Mouse (Mus musculus): ENCODE results near the gene Fam171a1. TPM values are rescaled to one million over a fixed set of nuclear protein-coding genes. Genes with fewer than 3 reads are reported as not detected.
"Not testable (repeated sequence)": the region's sequence is repeated elsewhere in the genome, so short reads cannot be mapped to it uniquely, and the experiment has no call there.

Gene Fam171a1
- polyA plus RNA-seq, 1 experiment from 2014 or later = 44.5 TPM

GRCm38 (mm10) chr2:3172656-3173055 lies 58.6 kb downstream of the Fam171a1 start:
- 74% methylated on average over 3 of the region's 3 CpGs for WGBS
- Histone ChIP-seq H3K9ac (replicated peaks; ENCODE audit: low read depth, low read length) (no peak overlapping the region), H3K27me3 (ENCODE audit: control insufficient read depth, insufficient read depth, low read length) (no peaks in the 10 kb centered on the region), H3K4me2 (ENCODE audit: low read depth, low read length) (no peak overlapping the region), H3K4me1 (ENCODE audit: control insufficient read depth, insufficient read depth, low read length) (peaks cover 24% of the 10 kb centered on the region), H3K9me3 (ENCODE audit: control insufficient read depth, low read length) (no peaks in the 10 kb centered on the region), H3K36me3 (ENCODE audit: control insufficient read depth, insufficient read depth, low read length) (no peaks in the 10 kb centered on the region), H3K27ac (ENCODE audit: low read depth, low read length) (no peak overlapping the region), H3K4me3 (ENCODE audit: low read depth, low read length) (no peak overlapping the region)
- ATAC-seq (ENCODE audit: low read depth) = no peak

GRCm38 (mm10) chr2:3174890-3175289 lies 60.9 kb downstream of the Fam171a1 start:
- ATAC-seq (ENCODE audit: low read depth) = no peak
- Histone ChIP-seq H3K4me3 (ENCODE audit: low read depth, low read length) (no peak overlapping the region), H3K4me1 (ENCODE audit: control insufficient read depth, insufficient read depth, low read length) (peaks cover 8% of the 10 kb centered on the region; the same call in 1 of the 2 replicates), H3K27ac (ENCODE audit: low read depth, low read length) (no peak overlapping the region), H3K4me2 (ENCODE audit: low read depth, low read length) (no peak overlapping the region), H3K36me3 (ENCODE audit: control insufficient read depth, insufficient read depth, low read length) (no peaks in the 10 kb centered on the region), H3K9ac (replicated peaks; ENCODE audit: low read depth, low read length) (no peak overlapping the region), H3K9me3 (ENCODE audit: control insufficient read depth, low read length) (no peaks in the 10 kb centered on the region), H3K27me3 (ENCODE audit: control insufficient read depth, insufficient read depth, low read length) (no peaks in the 10 kb centered on the region)
- 96% methylated on average over 5 of the region's 5 CpGs for WGBS

GRCm38 (mm10) chr2:3175988-3176387 lies 62.0 kb downstream of the Fam171a1 start:
- H3K9ac ChIP-seq (replicated peaks; ENCODE audit: low read depth, low read length); H3K36me3 ChIP-seq (ENCODE audit: control insufficient read depth, insufficient read depth, low read length); H3K4me1 ChIP-seq (ENCODE audit: control insufficient read depth, insufficient read depth, low read length); H3K27ac ChIP-seq (ENCODE audit: low read depth, low read length); H3K4me2 ChIP-seq (ENCODE audit: low read depth, low read length); H3K27me3 ChIP-seq (ENCODE audit: control insufficient read depth, insufficient read depth, low read length); H3K4me3 ChIP-seq (ENCODE audit: low read depth, low read length); H3K9me3 ChIP-seq (ENCODE audit: control insufficient read depth, low read length); ATAC-seq (ENCODE audit: low read depth): not testable (repeated sequence)
- 96% methylated on average over 4 of the region's 4 CpGs for WGBS

- H3K4me1 ChIP-seq (ENCODE audit: control insufficient read depth, insufficient read depth, low read length) = no peaks in the 10 kb centered on the region
- no peaks in the 10 kb centered on the region for H3K27me3 ChIP-seq (ENCODE audit: control insufficient read depth, insufficient read depth, low read length)
- no peak overlapping the region for H3K4me3 ChIP-seq (ENCODE audit: low read depth, low read length)
- 82% methylated on average over 3 of the region's 3 CpGs for WGBS
- H3K9ac ChIP-seq (replicated peaks; ENCODE audit: low read depth, low read length) = no peak overlapping the region
- no peaks in the 10 kb centered on the region for H3K9me3 ChIP-seq (ENCODE audit: control insufficient read depth, low read length)
- no peaks in the 10 kb centered on the region for H3K36me3 ChIP-seq (ENCODE audit: control insufficient read depth, insufficient read depth, low read length)
- H3K4me2 ChIP-seq (ENCODE audit: low read depth, low read length) = no peak overlapping the region
- ATAC-seq (ENCODE audit: low read depth) = no peak
- no peak overlapping the region for H3K27ac ChIP-seq (ENCODE audit: low read depth, low read length)
Measured at GRCm38 (mm10) chr2:3176751-3177150, 62.7 kb downstream of the Fam171a1 start.

GRCm38 (mm10) chr2:3180550-3180949 lies 66.5 kb downstream of the Fam171a1 start:
- H3K4me1 ChIP-seq (ENCODE audit: control insufficient read depth, insufficient read depth, low read length) = 0 out of 2 replicates have a peak, but pooled peaks cover 2% of the 10 kb centered on the region
- no peak overlapping the region for H3K9ac ChIP-seq (replicated peaks; ENCODE audit: low read depth, low read length)
- no peaks in the 10 kb centered on the region for H3K27me3 ChIP-seq (ENCODE audit: control insufficient read depth, insufficient read depth, low read length)
- no peak overlapping the region for H3K4me3 ChIP-seq (ENCODE audit: low read depth, low read length)
- ATAC-seq (ENCODE audit: low read depth) = no peak
- no peaks in the 10 kb centered on the region for H3K9me3 ChIP-seq (ENCODE audit: control insufficient read depth, low read length)
- no peak overlapping the region for H3K27ac ChIP-seq (ENCODE audit: low read depth, low read length)
- no peak overlapping the region for H3K4me2 ChIP-seq (ENCODE audit: low read depth, low read length)
- no peaks in the 10 kb centered on the region for H3K36me3 ChIP-seq (ENCODE audit: control insufficient read depth, insufficient read depth, low read length)
- 55% methylated on average over 4 of the region's 4 CpGs for WGBS

- Histone ChIP-seq H3K4me2 (ENCODE audit: low read depth, low read length) (no peak overlapping the region), H3K27ac (ENCODE audit: low read depth, low read length) (no peak overlapping the region), H3K4me1 (ENCODE audit: control insufficient read depth, insufficient read depth, low read length) (0 out of 2 replicates have a peak, but pooled peaks cover 2% of the 10 kb centered on the region), H3K36me3 (ENCODE audit: control insufficient read depth, insufficient read depth, low read length) (0 out of 2 replicates have a peak, but pooled peaks cover 4% of the 10 kb centered on the region), H3K27me3 (ENCODE audit: control insufficient read depth, insufficient read depth, low read length) (no peaks in the 10 kb centered on the region), H3K4me3 (ENCODE audit: low read depth, low read length) (no peak overlapping the region), H3K9me3 (ENCODE audit: control insufficient read depth, low read length) (no peaks in the 10 kb centered on the region), H3K9ac (replicated peaks; ENCODE audit: low read depth, low read length) (no peak overlapping the region)
- ATAC-seq (ENCODE audit: low read depth) = no peak
- WGBS = 88% methylated on average over 5 of the region's 5 CpGs
Measured at GRCm38 (mm10) chr2:3183656-3184055, 69.6 kb downstream of the Fam171a1 start.

- WGBS = 84% methylated on average over 5 of the region's 5 CpGs
- Histone ChIP-seq H3K27ac (ENCODE audit: low read depth, low read length) (no peak overlapping the region), H3K4me3 (ENCODE audit: low read depth, low read length) (no peak overlapping the region), H3K36me3 (ENCODE audit: control insufficient read depth, insufficient read depth, low read length) (0 out of 2 replicates have a peak, but pooled peaks cover 4% of the 10 kb centered on the region), H3K4me2 (ENCODE audit: low read depth, low read length) (no peak overlapping the region), H3K9ac (replicated peaks; ENCODE audit: low read depth, low read length) (no peak overlapping the region), H3K27me3 (ENCODE audit: control insufficient read depth, insufficient read depth, low read length) (no peaks in the 10 kb centered on the region), H3K9me3 (ENCODE audit: control insufficient read depth, low read length) (no peaks in the 10 kb centered on the region), H3K4me1 (ENCODE audit: control insufficient read depth, insufficient read depth, low read length) (0 out of 2 replicates have a peak, but pooled peaks cover 2% of the 10 kb centered on the region)
- no peak for ATAC-seq (ENCODE audit: low read depth)
Measured at GRCm38 (mm10) chr2:3185335-3185734, 71.3 kb downstream of the Fam171a1 start.

GRCm38 (mm10) chr2:3188745-3189475 lies 74.9 kb downstream of the Fam171a1 start:
- H3K9me3 ChIP-seq (ENCODE audit: control insufficient read depth, low read length) = no peaks in the 10 kb centered on the region
- ATAC-seq (ENCODE audit: low read depth) = no peak
- H3K9ac ChIP-seq (replicated peaks; ENCODE audit: low read depth, low read length) = no peak overlapping the region
- H3K27ac ChIP-seq (ENCODE audit: low read depth, low read length) = no peak overlapping the region
- H3K27me3 ChIP-seq (ENCODE audit: control insufficient read depth, insufficient read depth, low read length) = no peaks in the 10 kb centered on the region
- WGBS = 93% methylated on average over 10 of the region's 10 CpGs
- 0 out of 2 replicates have a peak, but pooled peaks cover 2% of the 10 kb centered on the region for H3K4me1 ChIP-seq (ENCODE audit: control insufficient read depth, insufficient read depth, low read length)
- H3K4me3 ChIP-seq (ENCODE audit: low read depth, low read length) = no peak overlapping the region
- H3K4me2 ChIP-seq (ENCODE audit: low read depth, low read length) = no peak overlapping the region
- H3K36me3 ChIP-seq (ENCODE audit: control insufficient read depth, insufficient read depth, low read length) = 0 out of 2 replicates have a peak, but pooled peaks cover 9% of the 10 kb centered on the region

GRCm38 (mm10) chr2:3191149-3191548 lies 77.1 kb downstream of the Fam171a1 start:
- ATAC-seq (ENCODE audit: low read depth) = no peak
- H3K9ac ChIP-seq (replicated peaks; ENCODE audit: low read depth, low read length) = no peak overlapping the region
- H3K36me3 ChIP-seq (ENCODE audit: control insufficient read depth, insufficient read depth, low read length) = peaks cover 13% of the 10 kb centered on the region; the same call in 1 of the 2 replicates
- no peaks in the 10 kb centered on the region for H3K4me1 ChIP-seq (ENCODE audit: control insufficient read depth, insufficient read depth, low read length)
- WGBS = 86% methylated on average over 6 of the region's 6 CpGs
- H3K27me3 ChIP-seq (ENCODE audit: control insufficient read depth, insufficient read depth, low read length) = no peaks in the 10 kb centered on the region
- H3K9me3 ChIP-seq (ENCODE audit: control insufficient read depth, low read length) = no peaks in the 10 kb centered on the region
- H3K27ac ChIP-seq (ENCODE audit: low read depth, low read length) = no peak overlapping the region
- H3K4me3 ChIP-seq (ENCODE audit: low read depth, low read length) = no peak overlapping the region
- H3K4me2 ChIP-seq (ENCODE audit: low read depth, low read length) = no peak overlapping the region

All from neural tube, embryonic 14.5 days (tissue).